Mouse (Mus musculus): ENCODE measurements at regions not wholly inside any gene's neighbourhood (a gene's known extent, or its start where the extent isn't known, plus 50 kb on each side); places are given as distances from the start of the nearest gene placed in this dataset.

DNA sequence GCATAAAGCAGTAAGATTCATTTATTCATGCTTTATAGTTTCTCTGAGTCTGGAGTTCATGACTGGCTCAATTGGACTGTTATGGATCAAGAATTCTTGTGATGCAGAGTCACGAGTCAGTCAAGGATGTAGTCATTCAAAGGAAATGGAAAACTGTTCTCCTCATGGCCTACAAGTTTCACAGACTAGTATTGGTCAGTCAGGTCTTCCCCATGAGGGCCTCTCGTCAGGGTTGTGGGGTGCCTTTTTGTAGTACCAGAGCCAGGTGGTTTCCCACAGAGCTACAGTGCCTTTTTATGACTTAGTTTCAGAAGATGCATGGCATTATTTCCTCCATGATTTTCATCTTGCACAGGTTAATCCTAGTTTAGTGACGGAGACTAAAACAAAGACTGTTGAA lies 307.9 kb upstream of the Cited2 start:
- TF ChIP-seq CTCF (IDR thresholded peaks at IDR 0.05; ENCODE audit: low read depth) (no peak), EP300 (IDR thresholded peaks at IDR 0.05; ENCODE audit: low read depth) (no peak)
- Histone ChIP-seq H3K4me2 (ENCODE audit: low read depth, low read length) (no peak overlapping the region), H3K4me1 (ENCODE audit: insufficient read depth) (no peaks in the 10 kb centered on the region), H3K9ac (replicated peaks) (no peak overlapping the region), H3K36me3 (replicated peaks; ENCODE audit: insufficient read depth, low read length) (no peaks in the 10 kb centered on the region), H3K27ac (ENCODE audit: low read depth) (no peak overlapping the region), H3K27me3 (ENCODE audit: insufficient read depth, low read length) (no peaks in the 10 kb centered on the region), H3K9me3 (ENCODE audit: low read length) (no peaks in the 10 kb centered on the region), H3K4me3 (ENCODE audit: low read depth, low read length) (no peak overlapping the region)
- no peak for ATAC-seq
- WGBS (ENCODE audit: insufficient replicate concordance): 82% methylated on average over 3 of the region's 3 CpGs
- no peak for DNase-seq

DNA sequence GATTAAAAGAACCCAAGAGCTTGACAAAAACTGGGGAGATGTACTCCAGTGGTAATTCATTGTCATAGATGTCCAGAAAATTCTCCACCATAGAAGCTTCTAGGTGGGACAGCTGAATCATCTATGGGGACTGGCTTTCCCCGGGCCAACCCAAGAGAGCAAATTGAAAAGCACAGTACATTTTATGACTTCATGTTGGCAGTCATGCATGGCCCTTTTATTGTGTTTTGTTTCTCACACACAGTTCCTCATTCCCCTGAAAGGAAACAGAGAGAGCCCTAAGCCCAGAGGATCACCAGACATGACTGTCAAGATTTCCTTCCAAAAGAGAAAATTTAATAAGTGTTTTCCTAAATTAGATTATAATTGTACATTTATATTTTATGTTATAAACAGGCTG lies 306.9 kb upstream of the Cited2 start:
- no peak overlapping the region for H3K27ac ChIP-seq (ENCODE audit: low read depth)
- no peak overlapping the region for H3K9ac ChIP-seq (replicated peaks)
- ATAC-seq: no peak
- no peaks in the 10 kb centered on the region for H3K36me3 ChIP-seq (replicated peaks; ENCODE audit: insufficient read depth, low read length)
- TF ChIP-seq CTCF (IDR thresholded peaks at IDR 0.05; ENCODE audit: low read depth) (no peak), EP300 (IDR thresholded peaks at IDR 0.05; ENCODE audit: low read depth) (no peak)
- H3K27me3 ChIP-seq (ENCODE audit: insufficient read depth, low read length): no peaks in the 10 kb centered on the region
- H3K9me3 ChIP-seq (ENCODE audit: low read length): no peaks in the 10 kb centered on the region
- DNase-seq: no peak
- no peaks in the 10 kb centered on the region for H3K4me1 ChIP-seq (ENCODE audit: insufficient read depth)
- H3K4me3 ChIP-seq (ENCODE audit: low read depth, low read length): no peak overlapping the region
- H3K4me2 ChIP-seq (ENCODE audit: low read depth, low read length): no peak overlapping the region
- WGBS (ENCODE audit: insufficient replicate concordance): 39% methylated on average over 1 of the region's 1 CpGs

DNA sequence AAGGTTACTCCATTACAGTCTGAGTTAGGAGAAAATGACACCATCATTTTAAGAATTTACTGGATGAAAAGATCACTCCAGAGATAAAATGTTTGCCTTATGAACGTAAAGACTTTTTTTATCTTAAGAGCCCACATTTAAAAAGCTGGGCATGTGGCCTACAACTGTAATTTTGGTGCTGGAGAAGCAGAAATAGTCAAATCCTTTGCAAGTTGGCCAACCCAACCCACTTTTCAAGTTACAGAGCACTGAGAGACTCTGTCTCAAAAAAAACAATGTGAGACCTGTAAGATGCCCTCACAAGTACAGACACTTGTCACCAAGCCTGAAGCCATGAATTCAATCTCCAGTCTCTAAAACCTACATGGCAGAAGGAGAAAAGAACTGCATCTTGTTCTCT lies 305.6 kb upstream of the Cited2 start:
- WGBS (ENCODE audit: insufficient replicate concordance): 59% methylated on average over 1 of the region's 1 CpGs
- no peak overlapping the region for H3K9ac ChIP-seq (replicated peaks)
- DNase-seq (no peak), ATAC-seq (no peak)
- no peaks in the 10 kb centered on the region for H3K36me3 ChIP-seq (replicated peaks; ENCODE audit: insufficient read depth, low read length)
- no peak overlapping the region for H3K27ac ChIP-seq (ENCODE audit: low read depth)
- TF ChIP-seq CTCF (IDR thresholded peaks at IDR 0.05; ENCODE audit: low read depth) (no peak), EP300 (IDR thresholded peaks at IDR 0.05; ENCODE audit: low read depth) (no peak)
- no peak overlapping the region for H3K4me3 ChIP-seq (ENCODE audit: low read depth, low read length)
- H3K4me1 ChIP-seq (ENCODE audit: insufficient read depth): no peaks in the 10 kb centered on the region
- no peaks in the 10 kb centered on the region for H3K9me3 ChIP-seq (ENCODE audit: low read length)
- no peaks in the 10 kb centered on the region for H3K27me3 ChIP-seq (ENCODE audit: insufficient read depth, low read length)
- H3K4me2 ChIP-seq (ENCODE audit: low read depth, low read length): no peak overlapping the region

DNA sequence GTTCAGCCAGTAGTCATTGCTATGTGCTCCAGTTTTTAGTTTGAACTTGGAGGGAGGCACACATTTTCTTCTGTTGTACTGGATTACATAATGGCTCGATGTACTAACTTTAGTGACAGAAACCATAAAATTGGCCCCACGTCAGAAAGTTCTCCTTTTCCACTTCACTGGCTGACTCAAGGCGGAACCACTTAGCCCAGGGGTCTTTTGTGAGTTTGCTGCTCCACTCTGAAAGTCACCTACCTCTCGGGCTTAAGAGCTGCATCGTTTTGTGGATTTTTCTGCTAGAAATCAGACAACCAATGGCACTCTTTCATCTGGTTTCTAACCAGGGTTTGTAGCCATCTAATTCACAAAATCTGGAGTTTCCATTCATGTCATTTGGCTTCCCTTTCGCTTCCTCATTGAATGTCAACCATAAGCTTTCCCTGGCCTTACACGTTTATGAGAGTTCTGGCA lies 304.8 kb upstream of the Cited2 start:
- Histone ChIP-seq H3K9ac (replicated peaks) (no peak overlapping the region), H3K27ac (ENCODE audit: low read depth) (no peak overlapping the region), H3K36me3 (replicated peaks; ENCODE audit: insufficient read depth, low read length) (no peaks in the 10 kb centered on the region), H3K9me3 (ENCODE audit: low read length) (no peaks in the 10 kb centered on the region), H3K4me3 (ENCODE audit: low read depth, low read length) (no peak overlapping the region), H3K4me2 (ENCODE audit: low read depth, low read length) (no peak overlapping the region), H3K27me3 (ENCODE audit: insufficient read depth, low read length) (no peaks in the 10 kb centered on the region), H3K4me1 (ENCODE audit: insufficient read depth) (no peaks in the 10 kb centered on the region)
- TF ChIP-seq CTCF (IDR thresholded peaks at IDR 0.05; ENCODE audit: low read depth) (no peak), EP300 (IDR thresholded peaks at IDR 0.05; ENCODE audit: low read depth) (no peak)
- WGBS (ENCODE audit: insufficient replicate concordance): 38% methylated on average over 7 of the region's 7 CpGs
- DNase-seq (no peak), ATAC-seq (no peak)

DNA sequence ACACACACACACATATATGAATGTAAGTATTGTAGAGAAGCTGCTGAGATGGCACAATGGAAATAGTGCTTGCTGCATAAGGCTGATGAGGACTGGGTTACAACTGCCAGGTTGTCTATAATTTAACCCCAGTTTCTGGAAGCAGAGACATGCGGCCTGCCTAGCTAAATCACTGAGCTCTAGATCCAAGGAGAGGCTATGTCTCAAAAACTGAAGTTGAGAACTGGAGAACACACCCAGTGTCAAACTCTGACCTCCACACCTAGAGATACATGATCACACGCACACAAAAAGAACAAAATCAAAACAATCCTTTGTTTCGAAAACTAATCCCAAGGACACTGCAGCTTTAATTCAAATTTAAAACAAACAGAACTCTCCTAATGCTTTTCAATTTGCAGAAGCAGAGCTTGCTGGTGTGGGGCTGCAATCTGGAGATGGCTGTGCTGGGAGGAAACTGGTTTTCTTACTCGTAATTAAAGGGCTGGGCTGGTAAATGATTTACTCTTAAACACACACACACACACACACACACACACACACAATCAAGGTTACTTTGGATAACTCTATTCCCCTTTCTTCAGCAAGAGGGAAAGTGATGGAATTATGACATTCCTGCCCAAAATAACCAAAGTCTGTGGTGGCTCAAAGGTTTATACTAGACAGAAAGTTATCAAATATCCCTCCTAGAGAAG lies 299.3 kb upstream of the Cited2 start:
- 51% methylated on average over 4 of the region's 4 CpGs for WGBS (ENCODE audit: insufficient replicate concordance)
- Histone ChIP-seq H3K4me1 (ENCODE audit: insufficient read depth) (no peaks in the 10 kb centered on the region), H3K9ac (replicated peaks) (no peak overlapping the region), H3K27me3 (ENCODE audit: insufficient read depth, low read length) (no peaks in the 10 kb centered on the region), H3K36me3 (replicated peaks; ENCODE audit: insufficient read depth, low read length) (no peaks in the 10 kb centered on the region), H3K9me3 (ENCODE audit: low read length) (no peaks in the 10 kb centered on the region), H3K4me3 (ENCODE audit: low read depth, low read length) (no peak overlapping the region), H3K4me2 (ENCODE audit: low read depth, low read length) (no peak overlapping the region), H3K27ac (ENCODE audit: low read depth) (no peak overlapping the region)
- ATAC-seq: no peak
- TF ChIP-seq CTCF (IDR thresholded peaks at IDR 0.05; ENCODE audit: low read depth) (no peak), EP300 (IDR thresholded peaks at IDR 0.05; ENCODE audit: low read depth) (no peak)
- DNase-seq: no peak

DNA sequence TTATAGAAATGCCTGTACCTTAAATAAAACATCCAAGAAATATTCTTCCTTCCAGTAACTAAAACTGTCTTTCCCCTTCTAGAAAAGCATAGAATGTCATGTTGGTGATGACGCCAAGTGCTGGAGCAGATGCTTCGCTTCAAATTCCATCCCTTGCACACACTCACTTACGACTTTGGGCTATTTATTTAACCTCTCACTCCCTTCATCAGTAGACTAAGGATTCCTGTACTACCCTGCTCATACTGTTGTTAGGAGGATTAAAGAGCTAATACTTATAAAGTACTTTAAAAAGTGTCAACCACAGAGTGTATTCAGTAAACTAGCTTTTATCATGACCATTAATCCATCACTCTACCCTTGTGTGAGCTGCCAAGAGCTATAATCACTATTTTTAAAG lies 296.8 kb upstream of the Cited2 start:
- H3K4me1 ChIP-seq (ENCODE audit: insufficient read depth): no peaks in the 10 kb centered on the region
- ATAC-seq (no peak), DNase-seq (no peak)
- no peak overlapping the region for H3K4me2 ChIP-seq (ENCODE audit: low read depth, low read length)
- WGBS (ENCODE audit: insufficient replicate concordance): 83% methylated on average over 3 of the region's 3 CpGs
- no peak overlapping the region for H3K4me3 ChIP-seq (ENCODE audit: low read depth, low read length)
- no peak for TF ChIP-seq EP300 (IDR thresholded peaks at IDR 0.05; ENCODE audit: low read depth)
- TF ChIP-seq CTCF (IDR thresholded peaks at IDR 0.05; ENCODE audit: low read depth): no peak
- no peaks in the 10 kb centered on the region for H3K36me3 ChIP-seq (replicated peaks; ENCODE audit: insufficient read depth, low read length)
- no peak overlapping the region for H3K27ac ChIP-seq (ENCODE audit: low read depth)
- no peak overlapping the region for H3K9ac ChIP-seq (replicated peaks)
- H3K27me3 ChIP-seq (ENCODE audit: insufficient read depth, low read length): no peaks in the 10 kb centered on the region
- no peaks in the 10 kb centered on the region for H3K9me3 ChIP-seq (ENCODE audit: low read length)

DNA sequence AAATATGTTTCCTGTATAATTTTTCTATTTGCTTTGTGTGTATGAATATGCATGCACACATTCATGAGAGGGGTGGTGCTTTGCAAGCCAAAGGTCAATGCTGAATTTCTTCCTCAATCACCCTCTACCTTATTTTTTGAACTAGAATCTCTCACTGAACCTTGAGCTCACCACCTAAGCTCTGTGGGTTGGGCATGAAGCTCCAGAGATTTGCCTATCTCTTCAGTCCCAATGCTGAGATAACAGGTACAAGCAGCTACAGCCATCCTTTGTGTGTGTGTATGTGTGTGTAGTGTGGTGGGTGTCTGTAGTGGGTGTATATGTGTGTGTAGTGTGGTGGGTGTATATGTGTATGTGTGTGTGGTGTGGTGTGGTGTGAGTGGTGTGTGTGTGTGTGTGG lies 295.7 kb upstream of the Cited2 start:
- no peaks in the 10 kb centered on the region for H3K36me3 ChIP-seq (replicated peaks; ENCODE audit: insufficient read depth, low read length)
- TF ChIP-seq CTCF (IDR thresholded peaks at IDR 0.05; ENCODE audit: low read depth) (no peak), EP300 (IDR thresholded peaks at IDR 0.05; ENCODE audit: low read depth) (no peak)
- H3K27me3 ChIP-seq (ENCODE audit: insufficient read depth, low read length): no peaks in the 10 kb centered on the region
- H3K27ac ChIP-seq (ENCODE audit: low read depth): no peak overlapping the region
- no peak for DNase-seq
- H3K4me2 ChIP-seq (ENCODE audit: low read depth, low read length): no peak overlapping the region
- no peak overlapping the region for H3K4me3 ChIP-seq (ENCODE audit: low read depth, low read length)
- no peaks in the 10 kb centered on the region for H3K9me3 ChIP-seq (ENCODE audit: low read length)
- H3K9ac ChIP-seq (replicated peaks): no peak overlapping the region
- H3K4me1 ChIP-seq (ENCODE audit: insufficient read depth): no peaks in the 10 kb centered on the region
- no peak for ATAC-seq

Measured in liver, postnatal 0 days (tissue).